Mouse (Mus musculus): ENCODE results near the gene Bloc1s5. TPM values are rescaled to one million over a fixed set of nuclear protein-coding genes. Genes with fewer than 3 reads are reported as not detected.

Bloc1s5 gene
- polyA plus RNA-seq, 1 experiment from 2014 or later = 18.8 TPM

Other genes with a start within 250 kb of the Bloc1s5 start
- 161 and 263 TPM in 2 replicates for gene Txndc5, start 106.3 kb downstream of the Bloc1s5 start, polyA plus RNA-seq (2014; fragmentation: Nextera tagmentation; extraction: Ambion mirVana)
- gene Eef1e1, start 23.9 kb upstream of the Bloc1s5 start, polyA plus RNA-seq (2014; fragmentation: Nextera tagmentation; extraction: Ambion mirVana) = 65.5 and 67.6 TPM in 2 replicates